Mouse (Mus musculus) intestine, embryonic 14.5 days (tissue): ENCODE data around the gene Pfkm. TPM values are rescaled to one million over a fixed set of nuclear protein-coding genes. Genes with fewer than 3 reads are reported as not detected.

ENCODE experiments used
- ATAC-seq: fragments of 200-750 bp; cut with Nextera tagmentation; replicated peaks from 2 replicates; pipeline ENCODE4 v1.8.0; 2017; ENCODE audit warnings: low read depth, moderate number of reproducible peaks, moderate TSS enrichment, moderate library complexity; ENCODE audit not compliant: low FRiP score, low TSS enrichment
- DNase-seq: peaks from one replicate; pipeline ENCODE4 v3.0.0-alpha.2; 2018; ENCODE audit warnings: low spot score
- H3K27ac ChIP-seq: fragments of 300-500 bp; sonication (generic); 2 replicates; pipeline ENCODE4 v1.5.1; 2014; ENCODE audit warnings: low read depth, mild to moderate bottlenecking, control low read depth
- H3K27me3 ChIP-seq: fragments of 300-500 bp; sonication (generic); replicated peaks from 2 replicates; pipeline ENCODE4 v1.6.1; 2014; ENCODE audit warnings: low read length, control low read depth; ENCODE audit not compliant: control insufficient read depth, insufficient read depth
- H3K36me3 ChIP-seq: fragments of 300-500 bp; sonication (generic); 2 replicates; pipeline ENCODE4 v1.6.1; 2014; ENCODE audit warnings: low read length, control low read depth; ENCODE audit not compliant: control insufficient read depth, insufficient read depth
- H3K4me1 ChIP-seq: fragments of 300-500 bp; sonication (generic); replicated peaks from 2 replicates; pipeline ENCODE4 v1.6.1; 2014; ENCODE audit warnings: low read length, control low read depth, mixed read lengths; ENCODE audit not compliant: control insufficient read depth, insufficient read depth
- H3K4me2 ChIP-seq: fragments of 300-500 bp; sonication (generic); 2 replicates; pipeline ENCODE4 v1.6.1; 2014; ENCODE audit warnings: low read length
- H3K4me3 ChIP-seq: fragments of 300-500 bp; sonication (generic); 2 replicates; pipeline ENCODE4 v1.5.1; 2014; ENCODE audit warnings: low read depth, low read length, control low read depth, mixed read lengths
- H3K9ac ChIP-seq: fragments of 300-500 bp; sonication (generic); 2 replicates; pipeline ENCODE4 v1.6.1; 2014; ENCODE audit warnings: mild to moderate bottlenecking, low read length
- H3K9me3 ChIP-seq: fragments of 300-500 bp; sonication (generic); 2 replicates; pipeline ENCODE4 v1.6.1; 2016; ENCODE audit warnings: low read length, control low read depth; ENCODE audit not compliant: control insufficient read depth
- WGBS: fragments of 180-500 bp; shearing (Covaris S2); extraction: QIAGEN DNeasy Blood & Tissue Kit; methylation state at CpG from one replicate; pipeline ENCODE4 v1.1.7; 2014; 5-methylcytosine and 5-hydroxymethylcytosine counted together
- polyA plus RNA-seq: library from polyadenylated mRNA; unstranded; fragments of >200 nt; fragmentation: Nextera tagmentation; extraction: Ambion mirVana; gene quantifications from 2 replicates; pipeline ENCODE4 v1.2.1, GENCODE M21; 2014

Gene Pfkm
- polyA plus RNA-seq, 1 experiment from 2014 or later = 28.8 TPM

DNA sequence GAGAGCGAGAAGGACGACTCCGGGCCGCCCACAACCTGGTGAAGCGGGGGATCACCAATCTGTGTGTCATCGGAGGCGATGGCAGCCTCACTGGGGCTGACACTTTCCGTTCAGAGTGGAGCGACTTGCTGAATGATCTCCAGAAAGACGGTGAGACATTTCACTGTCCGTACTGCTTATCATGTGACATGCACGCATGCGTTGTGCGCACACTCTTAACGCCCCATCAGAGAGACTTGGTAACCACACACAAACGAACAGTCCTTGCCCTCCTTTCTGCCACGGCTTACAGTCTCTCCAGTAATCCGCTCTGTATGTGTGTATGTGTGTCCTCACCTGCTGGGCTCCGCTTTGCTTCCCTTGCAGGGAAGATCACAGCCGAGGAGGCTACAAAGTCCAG is 28.4 kb downstream of the Pfkm start:
- DNase-seq = no peak
- Histone ChIP-seq H3K36me3 (peaks cover 70% of the 10 kb centered on the region), H3K9ac (no peak overlapping the region), H3K4me1 (no peaks in the 10 kb centered on the region), H3K27me3 (no peaks in the 10 kb centered on the region), H3K4me2 (no peak overlapping the region), H3K9me3 (no peaks in the 10 kb centered on the region), H3K4me3 (no peak overlapping the region), H3K27ac (no peak overlapping the region)
- no peak for ATAC-seq
- 93% methylated on average over 20 of the region's 20 CpGs for WGBS

DNA sequence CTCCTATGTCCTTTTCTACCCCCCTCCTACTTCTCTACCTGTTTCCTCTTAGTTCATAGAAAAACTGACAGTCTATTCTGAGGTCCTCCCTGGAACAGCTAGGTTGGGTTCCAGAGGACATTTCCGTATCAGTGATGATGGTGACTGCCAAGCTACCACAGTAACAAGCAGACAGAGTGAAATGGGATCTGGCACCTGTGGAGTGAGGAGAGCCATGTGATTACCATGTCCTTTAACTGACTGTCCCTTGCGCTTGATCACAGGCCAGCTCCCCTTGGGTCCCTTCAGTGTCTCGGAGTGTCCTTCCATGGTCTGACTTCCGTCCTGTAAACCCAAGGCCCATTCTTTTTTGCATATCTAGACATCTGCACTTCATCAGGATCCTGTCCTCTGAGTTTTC is 38.6 kb downstream of the Pfkm start:
- DNase-seq = no peak
- no peaks in the 10 kb centered on the region for H3K9me3 ChIP-seq
- no peak overlapping the region for H3K27ac ChIP-seq
- no peak overlapping the region for H3K4me3 ChIP-seq
- no peaks in the 10 kb centered on the region for H3K4me1 ChIP-seq
- no peak overlapping the region for H3K9ac ChIP-seq
- no peak overlapping the region for H3K4me2 ChIP-seq
- H3K36me3 ChIP-seq = peaks cover 81% of the 10 kb centered on the region
- ATAC-seq = no peak
- H3K27me3 ChIP-seq = no peaks in the 10 kb centered on the region
- WGBS = 87% methylated on average over 4 of the region's 4 CpGs

DNA sequence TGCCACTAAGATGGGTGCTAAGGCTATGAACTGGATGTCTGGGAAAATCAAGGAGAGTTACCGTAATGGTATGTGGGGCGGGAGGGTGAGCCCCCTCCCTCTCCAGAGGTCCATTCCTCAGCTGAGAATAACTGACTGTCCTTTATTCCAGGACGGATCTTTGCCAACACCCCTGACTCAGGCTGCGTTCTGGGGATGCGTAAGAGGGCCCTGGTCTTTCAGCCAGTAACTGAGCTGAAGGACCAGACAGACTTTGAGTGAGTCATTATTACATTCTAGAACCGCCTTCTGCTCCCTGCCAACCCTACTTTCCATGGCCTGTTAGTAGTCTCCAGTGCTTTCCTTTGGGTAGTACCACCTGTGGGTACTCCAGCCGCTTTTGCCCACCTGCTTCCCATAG is 39.1 kb downstream of the Pfkm start:
- ATAC-seq = no peak
- no peaks in the 10 kb centered on the region for H3K27me3 ChIP-seq
- H3K27ac ChIP-seq = no peak overlapping the region
- 88% methylated on average over 7 of the region's 7 CpGs for WGBS
- H3K9ac ChIP-seq = no peak overlapping the region
- no peaks in the 10 kb centered on the region for H3K4me1 ChIP-seq
- H3K4me3 ChIP-seq = no peak overlapping the region
- H3K4me2 ChIP-seq = no peak overlapping the region
- H3K36me3 ChIP-seq = peaks cover 84% of the 10 kb centered on the region
- H3K9me3 ChIP-seq = no peaks in the 10 kb centered on the region
- DNase-seq = no peak

DNA sequence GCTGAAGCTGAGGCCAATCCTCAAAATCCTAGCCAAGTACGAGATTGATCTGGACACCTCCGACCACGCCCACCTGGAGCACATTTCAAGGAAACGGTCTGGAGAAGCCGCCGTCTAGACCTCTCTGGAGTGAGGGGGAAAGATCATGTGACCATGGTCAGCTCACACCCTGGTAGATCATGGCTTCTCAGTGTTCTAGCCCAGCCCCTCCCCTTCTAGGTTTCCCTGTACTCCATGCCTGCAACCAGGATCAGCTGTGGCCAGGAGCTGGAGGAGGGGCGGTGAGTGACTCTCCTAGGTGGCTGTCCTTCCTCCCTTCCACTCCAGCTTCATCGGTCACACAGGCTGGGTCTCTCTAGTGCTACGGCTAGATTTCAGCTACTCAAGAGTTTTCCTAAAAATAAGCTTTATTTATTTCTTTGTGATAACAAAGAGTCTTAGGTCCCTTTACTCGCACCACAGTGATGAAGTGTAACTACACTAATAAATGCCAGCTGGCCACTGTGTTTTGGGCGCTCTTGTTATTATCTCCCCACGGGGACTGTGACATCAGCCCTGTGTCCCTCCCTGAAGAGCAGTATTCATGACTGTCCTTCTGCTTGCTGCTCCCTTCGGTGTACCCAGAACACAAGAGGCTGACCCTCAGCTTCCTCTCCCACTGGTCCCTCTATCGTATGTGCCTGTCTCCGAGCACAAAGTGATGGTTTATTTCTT is 39.7 kb downstream of the Pfkm start:
- H3K9ac ChIP-seq = no peak overlapping the region
- no peak overlapping the region for H3K4me3 ChIP-seq
- H3K36me3 ChIP-seq = peaks cover 88% of the 10 kb centered on the region
- H3K4me2 ChIP-seq = no peak overlapping the region
- DNase-seq (no peak), ATAC-seq (no peak)
- no peaks in the 10 kb centered on the region for H3K9me3 ChIP-seq
- no peaks in the 10 kb centered on the region for H3K4me1 ChIP-seq
- 83% methylated on average over 15 of the region's 15 CpGs for whole genome bisulfite sequencing
- no peaks in the 10 kb centered on the region for H3K27me3 ChIP-seq
- no peak overlapping the region for H3K27ac ChIP-seq

DNA sequence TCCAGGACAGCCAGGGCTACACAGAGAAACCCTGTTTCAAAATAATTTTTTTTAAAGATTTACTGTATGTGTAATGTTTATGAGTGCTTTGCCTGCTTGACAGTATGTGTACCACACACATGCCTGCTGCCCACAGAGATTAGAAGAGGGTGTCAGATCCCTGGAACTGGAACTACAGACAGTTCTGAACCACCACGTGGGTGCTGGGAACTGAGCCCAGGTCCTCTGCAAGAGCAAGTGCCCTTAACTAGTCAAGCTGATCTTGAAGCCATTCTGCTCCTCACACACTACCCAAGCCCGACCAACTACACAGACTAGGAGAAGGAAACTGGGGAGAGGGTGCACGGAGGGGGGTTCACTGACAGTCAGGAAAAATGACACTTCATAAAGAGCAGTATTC is 41.1 kb downstream of the Pfkm start:
- no peak overlapping the region for H3K9ac ChIP-seq
- DNase-seq (no peak), ATAC-seq (no peak)
- H3K4me3 ChIP-seq = no peak overlapping the region
- no peak overlapping the region for H3K4me2 ChIP-seq
- WGBS = 92% methylated on average over 3 of the region's 3 CpGs
- H3K36me3 ChIP-seq = peaks cover 86% of the 10 kb centered on the region
- no peaks in the 10 kb centered on the region for H3K9me3 ChIP-seq
- no peaks in the 10 kb centered on the region for H3K4me1 ChIP-seq
- H3K27ac ChIP-seq = no peak overlapping the region
- no peaks in the 10 kb centered on the region for H3K27me3 ChIP-seq

DNA sequence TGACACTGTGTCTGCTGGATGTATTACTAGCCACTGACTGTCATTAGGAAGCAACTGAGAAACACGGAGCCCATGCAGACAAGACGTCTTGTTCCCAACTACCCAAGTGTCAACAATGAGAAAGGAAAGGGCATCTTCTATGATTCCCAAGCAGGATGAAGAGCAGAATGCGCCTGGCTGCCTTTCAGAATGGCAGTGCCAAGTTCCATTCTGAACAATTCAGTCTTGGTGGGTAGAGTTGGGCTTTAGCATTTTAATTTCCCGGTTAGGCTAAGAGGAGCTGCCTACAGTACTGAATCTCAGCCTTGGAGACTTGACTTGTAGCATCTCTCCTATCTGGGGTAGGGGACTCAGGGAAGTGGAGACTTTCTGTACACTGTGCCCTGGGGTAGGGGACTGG is 41.6 kb downstream of the Pfkm start:
- ATAC-seq = no peak
- WGBS = 89% methylated on average over 4 of the region's 4 CpGs
- DNase-seq = no peak
- H3K4me3 ChIP-seq = no peak overlapping the region
- no peak overlapping the region for H3K4me2 ChIP-seq
- no peaks in the 10 kb centered on the region for H3K4me1 ChIP-seq
- no peak overlapping the region for H3K9ac ChIP-seq
- H3K9me3 ChIP-seq = no peaks in the 10 kb centered on the region
- H3K27me3 ChIP-seq = no peaks in the 10 kb centered on the region
- peaks cover 86% of the 10 kb centered on the region for H3K36me3 ChIP-seq
- no peak overlapping the region for H3K27ac ChIP-seq

DNA sequence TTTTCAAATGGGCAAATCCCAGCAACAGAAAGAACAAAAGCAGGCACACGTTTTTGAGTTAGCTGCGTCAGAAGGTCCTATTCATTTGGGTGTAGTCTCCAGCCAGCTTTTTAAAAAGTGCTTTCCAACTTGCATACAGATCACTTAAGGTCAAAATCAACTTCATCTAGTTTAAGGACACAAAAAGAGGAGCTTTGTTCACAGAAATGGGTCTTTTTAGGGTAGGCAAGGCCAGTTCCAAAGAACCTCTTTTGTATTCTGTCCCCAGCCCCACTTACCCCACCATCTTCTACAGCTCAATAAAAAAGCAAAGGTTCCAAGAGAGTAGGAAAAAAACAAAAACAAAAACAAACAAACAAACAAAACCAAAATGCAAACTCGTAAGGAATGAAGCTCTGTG is 42.3 kb downstream of the Pfkm start:
- no peaks in the 10 kb centered on the region for H3K27me3 ChIP-seq
- ATAC-seq = no peak
- H3K9me3 ChIP-seq = no peaks in the 10 kb centered on the region
- no peak overlapping the region for H3K27ac ChIP-seq
- H3K36me3 ChIP-seq = peaks cover 88% of the 10 kb centered on the region
- no peaks in the 10 kb centered on the region for H3K4me1 ChIP-seq
- no peak overlapping the region for H3K9ac ChIP-seq
- H3K4me3 ChIP-seq = no peak overlapping the region
- 84% methylated on average over 3 of the region's 3 CpGs for WGBS
- no peak overlapping the region for H3K4me2 ChIP-seq
- no peak for DNase-seq

DNA sequence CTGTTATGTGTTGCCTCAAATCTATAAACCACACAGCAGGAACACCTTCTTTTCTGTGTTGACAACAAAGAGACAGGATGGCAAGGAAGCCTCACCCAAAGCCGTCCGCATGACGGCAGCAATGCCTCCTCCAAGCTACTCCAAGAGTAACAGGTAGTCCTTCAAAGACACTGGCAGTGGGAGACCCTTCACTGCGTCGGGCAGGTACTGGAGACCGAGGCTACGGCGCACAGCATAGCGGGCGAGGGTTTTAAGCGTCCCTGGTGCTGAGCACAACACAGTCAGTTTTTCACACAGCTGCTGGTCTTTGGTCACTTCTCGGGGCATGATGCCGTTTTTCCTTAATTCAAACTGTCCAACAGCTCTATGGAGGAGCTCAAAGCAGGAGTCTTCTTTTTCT is 43.3 kb downstream of the Pfkm start:
- no peak overlapping the region for H3K4me2 ChIP-seq
- H3K9ac ChIP-seq = no peak overlapping the region
- no peaks in the 10 kb centered on the region for H3K4me1 ChIP-seq
- WGBS = 93% methylated on average over 13 of the region's 13 CpGs
- DNase-seq (no peak), ATAC-seq (no peak)
- H3K9me3 ChIP-seq = no peaks in the 10 kb centered on the region
- H3K4me3 ChIP-seq = no peak overlapping the region
- no peak overlapping the region for H3K27ac ChIP-seq
- peaks cover 90% of the 10 kb centered on the region for H3K36me3 ChIP-seq
- H3K27me3 ChIP-seq = no peaks in the 10 kb centered on the region

DNA sequence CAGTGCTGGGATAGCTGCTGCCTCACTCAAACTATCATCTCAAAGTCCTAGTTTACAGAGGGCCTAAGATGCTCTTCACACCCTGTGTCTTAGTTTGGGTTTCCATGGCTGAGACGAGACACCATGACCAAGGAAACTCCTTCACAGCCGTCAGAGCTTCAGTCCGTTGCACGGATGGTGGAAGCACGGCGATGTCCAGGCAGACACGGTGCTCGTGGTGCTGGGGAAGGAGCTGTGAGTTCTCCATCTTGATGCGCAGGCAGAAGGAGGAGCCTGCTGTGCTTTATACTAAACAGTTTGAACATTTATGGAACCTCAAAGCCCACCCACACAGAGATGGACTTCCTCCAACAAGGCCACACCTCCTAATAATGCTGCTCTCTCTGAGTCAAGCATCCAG is 44.5 kb downstream of the Pfkm start:
- ATAC-seq (no peak), DNase-seq (no peak)
- Histone ChIP-seq H3K36me3 (peaks cover 90% of the 10 kb centered on the region), H3K9ac (no peak overlapping the region), H3K27ac (no peak overlapping the region), H3K4me2 (no peak overlapping the region), H3K9me3 (no peaks in the 10 kb centered on the region), H3K4me3 (no peak overlapping the region), H3K4me1 (no peaks in the 10 kb centered on the region), H3K27me3 (no peaks in the 10 kb centered on the region)
- 90% methylated on average over 9 of the region's 9 CpGs for WGBS
